Mouse (Mus musculus) liver, embryonic 16.5 days (tissue): ENCODE results near the gene Zcchc17. TPM values are rescaled to one million over a fixed set of nuclear protein-coding genes. Genes with fewer than 3 reads are reported as not detected.

Source experiments
- ATAC-seq: fragments of 200-750 bp; cut with Nextera tagmentation; 2 replicates; pipeline ENCODE4 v1.8.0; 2017; ENCODE audit warnings: low read depth, mild to moderate bottlenecking, moderate number of reproducible peaks, moderate library complexity
- H3K27ac ChIP-seq: fragments of 300-500 bp; sonication (generic); 2 replicates; pipeline ENCODE4 v1.5.1; 2014; ENCODE audit warnings: mild to moderate bottlenecking, low read length
- H3K27me3 ChIP-seq: fragments of 300-500 bp; sonication (generic); 2 replicates; pipeline ENCODE4 v1.6.1; 2014; ENCODE audit warnings: low read depth, low read length, mixed read lengths; ENCODE audit not compliant: control insufficient read depth, insufficient read depth
- H3K36me3 ChIP-seq: fragments of 300-500 bp; sonication (generic); 2 replicates; pipeline ENCODE4 v1.6.1; 2014; ENCODE audit warnings: mild to moderate bottlenecking; ENCODE audit not compliant: control insufficient read depth, insufficient read depth
- H3K4me1 ChIP-seq: fragments of 300-500 bp; sonication (generic); 2 replicates; pipeline ENCODE4 v1.6.1; 2014; ENCODE audit warnings: low read depth, low read length, mixed read lengths; ENCODE audit not compliant: control insufficient read depth
- H3K4me2 ChIP-seq: fragments of 300-500 bp; sonication (generic); 2 replicates; pipeline ENCODE4 v1.6.1; 2014; ENCODE audit warnings: low read depth, low read length, mixed read lengths
- H3K4me3 ChIP-seq: fragments of 300-500 bp; sonication (generic); 2 replicates; pipeline ENCODE4 v1.5.1; 2014; ENCODE audit warnings: low read depth, mild to moderate bottlenecking, low read length
- H3K9ac ChIP-seq: fragments of 300-500 bp; sonication (generic); 2 replicates; pipeline ENCODE4 v1.6.1; 2014; ENCODE audit warnings: low read depth, low read length
- H3K9me3 ChIP-seq: fragments of 300-500 bp; sonication (generic); replicated peaks from 2 replicates; pipeline ENCODE4 v1.6.1; 2016; ENCODE audit warnings: low read length; ENCODE audit not compliant: control insufficient read depth
- WGBS: fragments of 180-500 bp; shearing (Covaris S2); extraction: QIAGEN DNeasy Blood & Tissue Kit; methylation state at CpG from one replicate; pipeline ENCODE4 v1.1.7; 2014; ENCODE audit not compliant: insufficient replicate concordance; 5-methylcytosine and 5-hydroxymethylcytosine counted together
- polyA plus RNA-seq: library from polyadenylated mRNA; unstranded; fragments of >200 nt; fragmentation: Nextera tagmentation; extraction: Ambion mirVana; gene quantifications from 2 replicates; pipeline ENCODE4 v1.2.1, GENCODE M21; 2015

The Zcchc17 gene
- polyA plus RNA-seq, 1 experiment from 2014 or later, result 27.5 TPM

DNA sequence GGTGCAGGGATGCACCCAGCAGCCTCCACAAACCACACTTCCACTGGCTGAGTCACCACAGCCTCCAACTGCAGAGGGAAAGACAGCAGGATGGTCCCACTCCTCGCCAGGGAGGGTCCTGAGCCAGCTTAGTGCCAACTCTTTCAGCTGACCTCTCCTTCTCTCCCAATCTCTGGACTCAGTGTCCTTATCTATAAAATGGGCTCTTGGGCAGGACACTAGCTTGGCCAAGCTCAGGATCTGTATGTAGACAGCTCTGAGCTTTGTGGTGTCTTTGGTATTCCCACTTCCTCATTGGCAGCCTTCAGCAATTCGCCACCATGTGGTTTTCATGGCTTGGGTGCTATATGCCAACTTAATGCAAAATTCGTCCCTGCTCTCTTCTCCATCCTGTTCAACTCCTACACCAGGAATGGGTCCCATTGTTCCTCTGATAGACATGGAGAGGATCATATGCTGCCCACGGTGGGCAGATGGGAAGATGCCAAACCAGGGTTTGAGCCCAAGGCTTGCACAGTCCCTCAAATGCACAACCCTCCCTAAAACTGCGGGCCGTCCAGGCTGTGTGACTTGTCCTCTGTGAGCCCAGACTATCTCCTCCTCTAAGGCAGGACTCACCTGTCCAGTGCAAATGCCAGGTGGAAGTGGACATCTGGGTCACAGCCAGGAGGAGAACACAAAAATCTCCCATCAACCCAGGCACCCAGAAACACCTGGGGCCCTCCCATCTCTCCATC is 89.0 kb downstream of the Zcchc17 start:
- H3K36me3 ChIP-seq, result no peaks in the 10 kb centered on the region
- peaks cover 50% of the 10 kb centered on the region for H3K27me3 ChIP-seq
- peaks cover 16% of the 10 kb centered on the region for H3K4me1 ChIP-seq
- no peak overlapping the region for H3K4me3 ChIP-seq
- 46% methylated on average over 6 of the region's 6 CpGs for WGBS
- no peak for ATAC-seq
- no peaks in the 10 kb centered on the region for H3K9me3 ChIP-seq
- no peak overlapping the region for H3K9ac ChIP-seq
- no peak overlapping the region for H3K4me2 ChIP-seq
- no peak overlapping the region for H3K27ac ChIP-seq

DNA sequence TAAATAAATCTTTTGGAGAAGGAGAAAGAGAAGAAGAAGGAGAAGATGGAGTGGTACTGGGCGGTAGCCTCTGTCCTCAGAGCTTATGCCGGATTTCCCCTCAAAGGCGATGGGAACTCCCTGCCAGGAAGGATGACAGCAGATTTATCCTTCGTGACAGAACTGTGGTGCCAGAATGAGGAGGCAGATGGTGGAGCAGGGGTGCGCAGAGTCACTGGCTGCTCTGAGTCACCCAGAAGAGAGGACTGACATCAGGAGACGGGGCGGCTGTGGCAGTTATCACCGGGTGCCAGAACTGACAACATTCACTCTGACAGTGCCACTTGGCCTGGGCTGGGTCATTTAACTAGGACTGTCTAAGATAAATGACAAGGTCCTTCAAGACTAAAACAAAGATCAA is 89.7 kb downstream of the Zcchc17 start:
- peaks cover 44% of the 10 kb centered on the region for H3K27me3 ChIP-seq
- no peak; the same call in 1 of the 2 replicates for ATAC-seq
- no peak overlapping the region for H3K27ac ChIP-seq
- H3K4me1 ChIP-seq, result peaks cover 13% of the 10 kb centered on the region
- H3K9me3 ChIP-seq, result no peaks in the 10 kb centered on the region
- no peak overlapping the region for H3K4me2 ChIP-seq
- H3K4me3 ChIP-seq, result no peak overlapping the region
- H3K9ac ChIP-seq, result no peak overlapping the region
- H3K36me3 ChIP-seq, result no peaks in the 10 kb centered on the region
- WGBS, result 58% methylated on average over 8 of the region's 8 CpGs

GRCm38 (mm10) chr4:130268736-130269135 is 91.0 kb downstream of the Zcchc17 start:
- no peaks in the 10 kb centered on the region for H3K9me3 ChIP-seq
- no peak overlapping the region for H3K27ac ChIP-seq
- H3K36me3 ChIP-seq, result no peaks in the 10 kb centered on the region
- peaks cover 43% of the 10 kb centered on the region for H3K27me3 ChIP-seq
- no peak for ATAC-seq
- WGBS, result 67% methylated on average over 10 of the region's 10 CpGs
- H3K4me1 ChIP-seq, result peaks cover 9% of the 10 kb centered on the region
- no peak overlapping the region for H3K4me3 ChIP-seq
- no peak overlapping the region for H3K4me2 ChIP-seq
- no peak overlapping the region for H3K9ac ChIP-seq

- H3K4me2 ChIP-seq, result no peak overlapping the region; the same call in 1 of the 2 replicates
- no peaks in the 10 kb centered on the region for H3K9me3 ChIP-seq
- H3K9ac ChIP-seq, result no peak overlapping the region
- H3K27ac ChIP-seq, result no peak overlapping the region
- H3K4me3 ChIP-seq, result no peak overlapping the region
- peaks cover 9% of the 10 kb centered on the region for H3K4me1 ChIP-seq
- H3K36me3 ChIP-seq, result no peaks in the 10 kb centered on the region
- ATAC-seq, result peak; percentile 63; the same call in 1 of the 2 replicates
- WGBS, result 68% methylated on average over 7 of the region's 7 CpGs
- peaks cover 29% of the 10 kb centered on the region for H3K27me3 ChIP-seq
Measured at GRCm38 (mm10) chr4:130267069-130267468, 92.7 kb downstream of the Zcchc17 start.

DNA sequence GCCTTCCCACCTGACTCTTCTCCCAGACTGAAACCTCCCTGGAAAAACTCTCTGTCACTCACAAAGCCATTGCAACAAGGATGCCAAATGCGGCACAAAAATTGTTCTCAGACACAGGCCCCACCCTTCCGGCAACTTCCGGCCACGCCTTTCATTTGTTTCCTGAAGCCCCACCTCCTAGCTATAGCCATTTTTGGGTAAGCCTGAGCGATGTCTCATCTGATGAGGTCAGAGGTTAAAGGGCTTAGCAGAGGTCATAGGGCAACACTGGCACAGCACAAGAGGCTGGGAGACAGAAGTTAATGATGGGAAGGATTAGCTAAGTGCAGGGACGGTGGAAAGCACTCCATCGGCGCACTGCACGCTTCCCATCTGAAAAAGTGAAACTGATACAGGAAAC is 93.1 kb downstream of the Zcchc17 start:
- 52% methylated on average over 9 of the region's 9 CpGs for WGBS
- ATAC-seq, result no peak

More for the DNA sequence above, 93.1 kb downstream of the Zcchc17 start:
- H3K4me1 ChIP-seq, result peaks cover 9% of the 10 kb centered on the region
- no peaks in the 10 kb centered on the region for H3K9me3 ChIP-seq
- no peak overlapping the region for H3K27ac ChIP-seq
- H3K9ac ChIP-seq, result no peak overlapping the region
- no peak overlapping the region; the same call in 1 of the 2 replicates for H3K4me2 ChIP-seq
- peaks cover 25% of the 10 kb centered on the region for H3K27me3 ChIP-seq
- no peak overlapping the region for H3K4me3 ChIP-seq
- no peaks in the 10 kb centered on the region for H3K36me3 ChIP-seq

Other genes starting within 250 kb of the Zcchc17 start
- 0.06 TPM in 1 of 2 replicates, not detected in the other for gene Hcrtr1, start 220.6 kb downstream of the Zcchc17 start, polyA plus RNA-seq
- gene Tinagl1, start 184.8 kb downstream of the Zcchc17 start, polyA plus RNA-seq, result 35.0 and 37.8 TPM in 2 replicates
- not detected in 2 replicates for gene Gm853, start 137.5 kb downstream of the Zcchc17 start, polyA plus RNA-seq
- 0.76 and 1.3 TPM in 2 replicates for gene Serinc2, start 80.7 kb downstream of the Zcchc17 start, polyA plus RNA-seq
- 3.0 and 5.4 TPM in 2 replicates for gene Fabp3, start 51.3 kb downstream of the Zcchc17 start, polyA plus RNA-seq
- not detected in 2 replicates for gene Gm10570, start 51.3 kb downstream of the Zcchc17 start, polyA plus RNA-seq
- 52.4 and 56.3 TPM in 2 replicates for gene Snrnp40, start 189 bp upstream of the Zcchc17 start, polyA plus RNA-seq
- gene Nkain1, start 214.2 kb upstream of the Zcchc17 start, polyA plus RNA-seq, result not detected in 2 replicates